Mouse (Mus musculus): Measurements from ENCODE around the gene Gm765.

DNA sequence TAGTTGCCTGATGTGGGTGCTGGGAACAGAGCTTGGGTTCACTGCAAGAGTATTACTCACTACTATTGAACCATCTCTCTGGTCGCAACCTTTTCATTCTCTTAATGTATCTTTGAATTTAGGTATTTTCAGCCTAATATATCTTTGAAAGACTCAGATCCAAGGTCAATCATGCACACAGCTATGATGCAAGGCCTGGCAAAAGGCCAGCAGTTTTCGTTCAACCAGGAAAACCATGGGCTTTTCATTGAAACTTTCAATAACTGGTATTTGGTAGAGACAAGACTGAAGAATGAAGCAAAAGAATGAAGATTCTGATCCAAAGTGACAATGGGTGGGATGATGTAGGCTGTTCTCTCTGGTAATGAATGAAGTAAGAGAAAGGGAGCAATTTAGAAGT, 143.8 kb downstream of the Gm765 start:
- TF ChIP-seq POLR2A (IDR thresholded peaks at IDR 0.05; ENCODE audit: low read depth, low read length) (no peak), CTCF (conservative IDR thresholded peaks at IDR 0.05; ENCODE audit: insufficient read depth, insufficient read length, low read depth, low read length) (no peak)

All from kidney, adult 2 months (tissue).